Mouse (Mus musculus): ENCODE measurements around the gene Fchsd2.

Fchsd2 gene

DNA sequence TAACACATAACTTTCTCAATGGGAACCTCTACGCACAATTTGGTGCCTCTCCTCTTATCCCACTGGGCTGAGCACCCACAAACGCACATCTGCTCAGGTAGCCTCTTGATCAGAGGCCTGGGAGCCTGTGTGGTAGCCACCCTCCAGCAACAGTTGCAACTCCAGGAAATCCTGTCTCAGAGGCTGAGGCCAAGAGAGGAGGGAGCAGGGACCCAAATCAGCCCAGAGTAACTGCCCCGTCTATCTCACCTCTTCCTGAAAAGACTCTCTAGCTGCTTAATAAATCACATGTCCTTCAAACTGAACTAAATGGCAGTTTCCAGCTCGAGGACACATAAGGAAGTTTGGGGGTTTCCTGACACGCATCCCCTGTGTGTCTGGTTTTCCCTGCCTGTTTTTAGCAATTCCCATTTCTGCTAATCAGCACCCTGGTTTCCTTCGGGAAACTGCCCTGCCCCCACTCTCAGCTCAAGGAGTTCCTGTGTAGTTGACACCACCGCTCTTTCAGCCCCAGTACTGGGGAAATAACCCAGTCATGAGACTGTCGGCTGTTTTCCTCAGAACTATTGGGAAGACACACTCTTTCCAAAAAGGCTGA lies 18.4 kb upstream of the Fchsd2 start:
- no peak for DNase-seq

DNA sequence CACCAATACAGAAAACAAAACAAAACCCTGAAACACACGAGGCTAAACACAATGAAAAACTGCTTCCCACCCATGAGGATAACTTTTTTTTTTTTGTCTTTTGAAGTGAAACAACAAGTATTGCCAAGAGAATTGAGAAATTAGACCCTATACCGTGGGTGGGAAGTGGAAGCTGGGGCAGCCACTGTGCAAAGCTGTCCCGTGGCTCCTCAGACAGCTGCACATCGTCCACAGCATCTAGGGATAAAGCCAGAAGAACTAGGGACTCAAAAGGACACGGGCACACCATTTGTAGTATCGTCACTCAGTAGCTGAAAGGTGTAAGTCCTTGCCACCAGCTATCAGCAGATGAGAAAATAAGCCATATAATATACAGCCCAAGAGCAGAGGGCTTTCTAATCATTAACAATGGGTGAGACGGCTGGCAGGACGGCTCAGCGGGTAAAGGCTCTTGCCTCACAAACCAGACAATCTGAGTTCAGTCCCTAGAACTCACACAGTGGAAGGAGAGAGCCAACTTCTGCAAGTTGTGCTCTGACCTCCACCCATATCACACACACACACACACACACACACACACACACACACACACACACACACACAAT lies 9.0 kb upstream of the Fchsd2 start:
- no peak for DNase-seq

DNA sequence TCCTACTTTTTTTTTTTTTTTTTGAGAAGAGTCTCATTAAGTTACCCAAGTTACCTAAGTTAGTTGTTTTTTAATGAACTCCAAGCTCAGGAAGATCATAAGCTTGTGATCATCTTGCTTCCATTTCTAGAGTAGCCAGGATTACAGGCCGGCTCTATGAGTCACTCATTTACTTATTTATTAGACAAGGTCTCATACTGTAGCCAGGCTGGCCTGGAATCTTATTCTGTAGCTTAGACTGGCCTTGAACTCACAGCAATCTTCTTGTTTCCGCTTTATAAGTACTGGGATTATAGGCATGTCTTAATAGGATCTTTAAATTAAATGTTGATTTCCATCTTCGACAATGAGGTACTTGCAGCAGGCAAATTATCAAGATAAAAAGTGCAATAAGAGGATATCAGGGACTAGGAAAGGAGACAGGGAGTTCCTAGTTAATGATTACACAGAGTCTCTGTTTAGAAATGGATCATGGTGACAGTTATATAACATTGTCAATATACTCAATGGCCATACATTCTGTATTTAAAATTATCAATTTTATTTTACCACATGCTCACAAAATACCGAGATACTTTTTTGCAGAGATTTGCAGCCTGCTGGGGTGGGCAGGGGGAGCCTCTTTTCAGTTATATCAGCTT lies 7.7 kb upstream of the Fchsd2 start:
- no peak for DNase-seq

DNA sequence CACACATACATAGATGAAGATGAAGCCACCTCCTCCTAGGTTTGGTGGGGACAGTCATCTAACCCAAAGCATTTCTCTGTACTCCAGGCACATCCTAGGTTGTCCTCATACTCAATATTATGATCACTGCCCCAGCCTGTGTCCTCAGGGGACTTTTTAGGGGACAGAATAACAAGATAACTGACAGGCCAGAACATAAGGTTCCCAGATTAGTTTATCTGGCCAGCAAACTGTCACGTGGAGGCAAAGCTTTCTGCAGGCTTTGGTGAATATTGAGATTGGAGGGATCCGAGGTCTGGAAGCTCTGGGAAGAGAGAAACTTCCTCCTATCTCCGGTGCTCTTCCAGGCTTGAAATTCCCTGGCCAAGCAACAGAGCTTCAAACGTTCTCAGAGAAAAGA lies 6.9 kb upstream of the Fchsd2 start:
- DNase-seq: no peak

DNA sequence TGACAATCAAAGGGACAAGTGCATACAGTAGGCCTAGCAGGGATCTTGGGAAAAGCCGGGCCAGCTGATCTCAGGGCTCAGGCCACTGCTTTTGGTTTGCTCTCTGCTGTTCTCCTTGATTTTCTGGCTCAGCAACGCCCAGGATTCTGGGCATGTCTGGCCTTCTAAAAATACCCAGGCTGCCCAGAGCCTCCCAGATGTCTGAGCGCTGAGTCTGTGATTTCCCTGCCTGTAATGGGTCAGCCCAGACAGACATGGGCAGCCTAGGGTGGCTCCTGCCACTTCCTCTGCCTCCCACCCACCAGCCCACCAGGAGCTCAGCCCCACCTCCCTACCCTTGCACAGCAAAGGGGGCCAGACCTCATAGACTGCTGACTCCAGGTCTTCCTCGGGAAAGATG lies 4.0 kb upstream of the Fchsd2 start:
- DNase-seq: no peak

DNA sequence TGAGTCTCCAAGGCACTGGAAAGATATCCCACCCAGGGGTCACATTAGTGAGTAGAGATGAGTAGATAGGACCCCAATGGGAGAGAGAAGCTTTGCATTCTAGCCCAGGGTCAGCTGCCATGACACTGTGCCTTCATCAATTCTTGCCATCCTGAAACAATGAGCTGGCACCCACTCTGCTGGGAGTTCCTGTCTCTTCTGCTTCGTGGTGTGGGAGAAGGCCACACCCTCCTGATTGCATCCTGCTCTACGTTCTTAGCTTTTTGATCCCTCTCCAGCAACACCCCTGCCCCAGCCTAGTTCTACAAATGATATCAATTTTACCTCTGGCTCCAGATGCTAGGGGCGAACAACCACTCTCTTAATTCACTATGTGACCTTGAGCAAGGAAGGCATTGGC lies 3.4 kb upstream of the Fchsd2 start:
- no peak for DNase-seq

DNA sequence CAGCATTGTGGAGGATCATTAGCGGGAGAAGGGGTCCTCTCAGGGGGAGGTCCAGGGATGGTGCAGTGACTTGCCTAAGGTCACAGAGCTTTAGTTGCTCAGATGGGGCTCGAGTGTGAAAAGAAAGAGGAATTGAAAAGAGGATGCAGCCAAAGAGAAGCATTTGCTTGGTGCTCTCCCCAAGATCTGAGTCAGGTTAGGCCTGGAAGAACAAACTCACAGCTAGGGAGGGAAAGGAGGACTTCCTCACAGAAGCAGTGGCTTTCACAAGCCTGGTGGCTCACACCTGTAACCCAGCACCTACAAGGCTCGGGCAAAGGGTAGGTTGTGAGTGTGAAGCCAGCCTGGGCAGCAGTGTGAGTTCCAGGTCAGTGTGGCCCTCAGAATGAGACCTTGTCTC lies 568 bp downstream of the Fchsd2 start:
- DNase-seq: no peak

DNA sequence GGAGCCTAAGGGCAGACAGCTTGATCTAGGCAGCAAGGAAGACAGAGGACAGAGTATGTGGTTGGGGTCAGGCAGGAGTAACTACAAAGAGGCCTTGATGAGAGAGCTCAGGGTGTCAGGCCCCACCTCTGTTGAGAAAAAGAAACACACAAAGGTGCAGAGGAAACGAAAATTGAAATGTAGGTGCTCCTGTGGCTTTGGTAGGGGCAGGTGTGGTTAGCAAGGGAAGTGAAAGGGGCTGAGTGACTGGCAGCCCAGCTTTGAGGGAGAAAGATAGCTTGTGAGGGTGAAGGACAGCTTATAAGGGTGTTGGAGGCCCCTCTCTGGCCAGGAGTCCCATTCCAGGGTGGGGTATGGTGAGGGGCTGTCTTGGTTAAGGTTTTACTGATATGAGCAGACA lies 2.1 kb downstream of the Fchsd2 start:
- no peak for DNase-seq

DNA sequence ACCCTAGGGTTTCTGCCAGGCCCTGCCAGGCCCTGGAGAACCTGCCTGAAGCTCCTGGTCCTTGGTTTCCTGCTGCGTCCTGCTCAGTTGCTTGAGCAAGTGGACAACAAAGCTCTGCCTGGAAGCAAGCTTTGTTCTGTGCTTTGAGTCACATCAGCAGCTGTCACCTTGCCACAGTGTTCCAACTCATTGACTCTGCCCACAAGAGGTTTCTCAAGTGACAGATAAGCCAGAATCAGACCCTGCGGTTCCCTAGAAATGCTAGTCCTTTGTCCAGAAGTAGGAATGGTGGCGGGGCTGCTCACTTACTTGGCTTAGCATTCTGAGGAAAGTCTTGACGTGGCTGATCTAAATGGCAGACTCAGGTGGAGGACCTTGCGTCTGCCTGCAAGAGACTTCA lies 2.9 kb downstream of the Fchsd2 start:
- DNase-seq: no peak

DNA sequence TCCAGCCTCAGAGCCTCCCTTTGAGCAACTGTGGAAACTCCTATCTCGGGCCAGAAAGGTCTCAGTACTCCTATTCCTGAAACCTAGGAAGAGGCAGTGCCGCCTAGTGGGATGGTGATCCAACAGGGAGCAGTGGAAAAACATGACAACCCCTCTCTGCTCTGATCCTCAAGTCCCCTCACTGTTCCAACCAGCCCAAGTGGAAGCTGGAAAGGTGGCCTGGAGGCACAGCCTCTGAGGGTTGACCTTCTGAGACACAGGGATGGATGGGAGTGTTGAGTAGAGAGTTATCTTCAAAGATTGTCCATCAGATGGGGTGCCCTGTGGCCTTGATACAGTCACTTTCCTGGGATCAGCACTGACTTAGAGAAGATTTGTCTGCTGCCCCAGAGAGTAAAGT lies 3.9 kb downstream of the Fchsd2 start:
- no peak for DNase-seq

DNA sequence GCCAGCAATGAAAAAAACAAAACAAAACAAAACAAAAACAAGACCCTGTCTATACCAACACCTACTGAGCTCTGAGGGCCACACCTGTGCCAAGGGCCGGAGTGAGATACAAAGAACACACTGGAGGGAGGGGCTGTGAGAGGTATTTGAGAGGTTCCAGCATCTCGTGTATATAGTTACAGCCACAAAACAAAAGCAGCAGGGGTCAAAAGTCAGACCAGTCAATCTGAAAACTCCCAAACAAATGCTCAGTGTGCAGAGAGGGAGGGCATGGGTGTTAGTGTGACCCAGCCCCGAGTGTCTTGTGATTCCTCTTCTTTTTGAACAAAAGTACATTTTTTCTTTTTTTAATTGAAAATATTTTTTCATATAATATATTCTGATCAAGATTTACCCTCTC lies 4.4 kb downstream of the Fchsd2 start:
- no peak for DNase-seq

DNA sequence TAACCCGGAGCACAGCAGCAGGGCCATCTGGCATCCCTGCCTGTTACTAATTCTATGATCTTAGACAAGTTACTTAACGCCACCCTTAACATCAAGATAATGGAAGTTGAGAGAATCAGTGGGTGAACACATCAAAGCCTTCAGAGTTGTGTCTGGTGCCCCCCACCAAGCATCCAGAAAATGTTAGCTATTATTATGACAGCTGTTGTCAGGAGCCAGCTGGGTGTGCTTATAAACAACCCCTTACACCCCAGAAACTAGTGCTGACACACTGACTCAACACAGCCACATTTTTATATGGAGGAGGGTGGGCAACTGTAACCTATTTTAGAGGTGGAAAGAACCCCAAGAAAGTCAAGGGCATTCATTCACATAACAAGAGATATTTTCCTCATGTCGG lies 7.3 kb downstream of the Fchsd2 start:
- no peak for DNase-seq

DNA sequence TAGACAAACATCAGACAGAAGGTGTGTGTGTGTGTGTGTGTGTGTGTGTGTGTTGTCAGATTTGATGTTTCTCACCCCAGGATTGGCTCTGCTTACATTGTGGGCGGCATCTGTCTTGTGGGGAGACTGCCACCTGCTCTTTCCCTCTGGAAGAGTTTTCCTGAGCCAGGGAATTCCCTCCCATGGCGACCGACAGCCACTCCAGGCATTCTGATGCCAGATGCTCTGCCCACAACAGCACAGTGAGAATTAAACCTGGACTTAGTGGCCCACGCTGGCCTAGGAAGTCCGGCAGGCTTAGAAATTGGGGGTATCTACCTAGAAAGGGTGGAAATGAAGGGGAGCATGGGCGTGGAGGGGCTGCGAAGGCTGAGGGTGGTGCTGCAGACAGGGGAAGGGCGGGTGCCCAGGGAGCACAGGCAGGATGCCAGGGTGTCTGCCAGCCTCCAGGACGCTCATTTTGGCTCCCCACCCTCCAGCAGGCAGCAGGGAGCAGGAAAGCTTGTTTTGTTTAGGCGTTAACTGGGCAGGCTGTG lies 8.6 kb downstream of the Fchsd2 start:
- DNase-seq: peak; percentile 88

DNA sequence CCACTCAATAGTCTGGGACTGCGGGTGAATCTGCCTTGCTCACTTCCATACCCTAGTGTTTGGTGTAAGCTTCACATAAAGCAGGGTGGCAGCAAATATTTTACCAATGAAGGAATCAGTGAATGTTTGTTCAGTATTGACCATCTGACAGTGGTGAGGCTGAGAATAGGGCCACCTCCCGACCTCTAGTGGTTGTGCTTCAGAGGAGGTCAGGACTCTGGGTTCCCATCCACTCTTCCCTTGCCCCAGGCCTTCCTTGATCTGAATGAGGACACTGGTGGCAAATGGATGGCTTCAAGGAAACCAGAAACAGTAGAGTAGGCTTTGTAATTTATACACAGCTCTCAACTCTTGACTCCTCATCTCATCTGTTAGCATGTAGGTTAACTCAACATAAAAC lies 14.0 kb downstream of the Fchsd2 start:
- no peak for DNase-seq

DNA sequence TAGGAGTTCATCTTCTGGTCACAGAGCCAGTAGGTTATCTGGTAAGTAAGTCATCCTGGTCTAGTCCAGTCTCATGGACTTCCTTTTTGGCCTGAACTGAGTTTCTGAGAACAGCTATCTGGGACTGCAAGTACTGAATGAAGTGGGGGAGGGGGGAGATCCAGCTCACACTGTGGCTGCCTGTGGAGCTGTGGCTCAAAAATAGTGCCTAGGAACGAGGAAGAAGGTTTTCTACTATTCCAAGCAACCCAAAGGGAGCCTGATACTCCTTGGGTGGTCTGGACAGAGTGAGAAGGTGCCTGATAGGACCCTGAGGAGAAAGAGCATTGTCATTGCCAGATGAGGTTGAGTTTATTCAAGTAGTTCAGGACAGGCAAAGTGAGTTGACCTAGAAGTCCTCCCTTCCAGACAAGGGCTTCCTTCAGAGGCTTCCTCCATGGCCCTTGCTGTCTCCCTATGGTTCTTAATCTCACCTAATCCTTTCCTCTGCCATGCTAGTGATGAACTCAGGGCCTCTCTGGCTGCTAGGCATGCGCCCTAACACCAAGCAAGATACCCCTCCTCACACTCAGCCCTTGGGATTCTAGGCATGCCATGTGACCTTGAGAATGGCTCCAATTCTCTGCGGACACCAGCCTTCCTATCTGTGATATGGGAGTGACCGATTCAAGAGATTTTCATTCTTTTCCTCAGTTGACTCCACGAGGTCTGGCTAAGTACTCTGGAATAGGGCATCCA lies 14.6 kb downstream of the Fchsd2 start:
- peak; percentile 47 for DNase-seq

DNA sequence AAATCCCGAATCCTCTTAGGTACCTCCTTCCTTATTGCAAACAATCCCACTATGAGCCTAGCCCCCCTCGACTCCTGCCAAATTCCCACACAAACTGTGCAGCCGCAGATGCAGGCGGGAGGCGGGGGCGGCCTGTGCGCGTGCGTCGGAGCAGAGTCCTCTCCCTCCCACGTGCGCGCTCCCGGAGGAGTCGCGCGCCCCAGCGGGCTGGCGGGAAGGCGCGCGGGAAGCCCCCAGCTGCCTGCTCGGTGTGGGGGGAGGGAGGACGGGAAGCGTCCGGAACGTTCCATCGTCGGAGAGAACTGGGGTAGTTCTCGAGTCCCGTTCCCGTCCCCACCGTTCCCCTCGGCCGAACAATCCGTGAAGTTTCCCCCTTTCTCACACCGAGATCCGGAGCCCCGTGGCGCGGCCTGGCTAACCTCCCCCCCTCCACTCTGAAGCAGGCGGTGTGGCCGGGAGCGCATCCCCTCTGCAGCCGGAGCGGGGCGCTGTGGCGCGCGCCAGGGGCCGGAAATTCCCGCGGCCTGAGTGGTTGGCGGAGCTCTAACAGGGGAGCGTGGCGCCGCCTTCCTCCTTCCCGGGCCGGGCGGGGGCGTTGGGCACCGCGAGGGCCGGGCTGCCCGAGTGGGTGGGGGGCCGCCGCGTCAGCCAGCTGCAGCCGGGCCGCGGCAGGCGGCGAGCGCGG lies 15.4 kb downstream of the Fchsd2 start:
- DNase-seq: peak; percentile 98

DNA sequence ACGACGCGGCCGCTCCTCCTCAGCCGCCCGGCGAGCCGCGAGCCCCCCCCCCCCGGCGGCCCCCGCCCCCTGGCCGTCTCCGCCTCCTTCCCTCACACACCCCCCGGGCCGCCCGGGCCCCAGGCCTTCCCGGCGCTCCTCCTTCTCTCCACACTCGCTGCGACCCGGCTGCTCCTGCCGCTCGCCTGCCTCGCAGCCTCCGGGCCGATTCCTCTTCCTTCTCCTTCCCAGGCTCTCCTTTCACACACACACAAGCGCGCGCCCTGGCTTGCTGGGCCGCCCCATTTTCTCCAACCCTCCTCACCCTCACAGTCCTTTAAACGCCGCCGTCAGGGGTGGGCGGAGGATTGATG lies 16.0 kb downstream of the Fchsd2 start:
- DNase-seq: no peak

DNA sequence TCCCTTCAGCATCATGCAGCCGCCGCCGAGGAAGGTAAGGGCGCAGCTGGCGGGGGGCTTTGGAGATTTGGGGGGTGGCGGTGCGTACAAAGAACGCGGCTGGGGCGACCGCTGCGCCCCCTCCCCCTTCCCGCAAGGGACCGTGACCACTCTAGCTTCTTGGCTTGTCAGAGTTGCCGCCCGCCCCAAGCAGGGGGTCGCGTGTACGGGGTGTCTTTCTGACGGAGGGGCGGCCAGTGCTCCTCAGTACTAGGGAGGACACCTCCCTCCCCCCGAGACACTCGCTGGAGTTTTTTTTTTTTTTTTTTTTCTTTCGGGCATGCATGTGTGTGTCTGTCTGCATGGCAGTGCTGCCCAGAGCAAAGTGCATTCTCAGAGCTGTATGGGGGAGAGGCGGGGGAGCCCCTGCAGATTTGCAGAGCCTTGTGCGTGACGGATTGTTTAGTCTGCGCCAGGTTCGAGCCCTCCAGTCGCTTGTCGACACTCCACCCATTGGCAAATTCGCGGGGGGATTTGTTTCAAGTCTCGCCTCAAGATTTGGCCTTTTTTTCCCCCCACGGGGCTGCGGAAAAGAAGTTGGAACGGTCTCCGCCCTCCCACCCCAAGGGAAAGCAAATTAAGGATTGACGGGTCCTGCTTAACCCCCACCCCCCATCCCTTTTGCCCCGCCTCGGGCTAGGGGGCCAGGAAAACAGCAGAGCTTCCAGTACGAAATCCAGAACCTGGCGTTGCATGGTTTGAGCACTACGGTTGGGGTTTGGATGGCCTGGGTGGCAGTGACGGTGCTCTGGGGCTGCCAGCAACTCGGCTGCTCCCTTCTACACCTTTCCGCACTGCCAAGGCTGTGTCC lies 16.6 kb downstream of the Fchsd2 start:
- peak; percentile 70 for DNase-seq

DNA sequence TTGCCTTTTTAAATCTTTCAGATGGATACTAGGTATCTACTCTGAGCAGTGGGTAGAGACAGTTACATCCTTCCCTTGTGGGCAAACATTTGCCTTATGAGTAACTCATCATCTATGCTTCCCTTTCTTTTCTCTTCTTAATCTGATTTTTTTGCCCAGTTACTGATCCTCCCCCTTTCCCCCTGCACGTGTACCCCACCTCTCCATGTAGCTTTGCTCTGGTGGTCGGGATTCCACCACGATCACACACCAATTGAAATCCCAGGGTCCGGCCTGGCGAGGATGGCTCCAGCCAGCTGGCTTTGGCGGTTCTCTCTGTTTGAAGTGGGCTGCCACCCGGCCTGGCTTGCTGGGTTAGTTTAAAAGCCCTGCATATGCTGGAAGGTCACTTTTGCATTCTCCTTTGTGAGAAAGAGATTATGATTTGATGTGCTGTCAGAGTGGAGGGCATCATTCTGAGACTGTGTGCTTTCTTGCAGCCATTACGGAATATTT lies 17.2 kb downstream of the Fchsd2 start:
- peak; percentile 39 for DNase-seq

DNA sequence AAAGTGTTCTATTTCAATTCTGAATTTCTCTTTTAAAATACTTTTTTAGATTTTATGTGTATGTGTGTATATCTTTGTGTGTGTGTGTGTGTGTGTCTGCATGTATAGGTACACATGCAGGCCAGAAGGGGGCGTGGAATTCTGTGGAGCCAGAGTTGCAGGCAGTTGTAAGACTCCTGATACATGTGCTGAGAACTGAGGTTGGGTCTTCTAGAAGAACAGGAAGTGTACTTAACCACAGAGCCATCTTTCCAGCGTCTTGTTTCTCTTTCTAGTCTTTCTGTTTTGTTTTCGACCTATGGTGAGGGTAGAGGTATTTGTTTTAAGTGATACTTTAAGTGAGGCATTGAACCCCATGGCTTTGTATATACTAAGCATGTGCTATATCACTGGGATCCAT lies 20.7 kb downstream of the Fchsd2 start:
- DNase-seq: no peak

DNA sequence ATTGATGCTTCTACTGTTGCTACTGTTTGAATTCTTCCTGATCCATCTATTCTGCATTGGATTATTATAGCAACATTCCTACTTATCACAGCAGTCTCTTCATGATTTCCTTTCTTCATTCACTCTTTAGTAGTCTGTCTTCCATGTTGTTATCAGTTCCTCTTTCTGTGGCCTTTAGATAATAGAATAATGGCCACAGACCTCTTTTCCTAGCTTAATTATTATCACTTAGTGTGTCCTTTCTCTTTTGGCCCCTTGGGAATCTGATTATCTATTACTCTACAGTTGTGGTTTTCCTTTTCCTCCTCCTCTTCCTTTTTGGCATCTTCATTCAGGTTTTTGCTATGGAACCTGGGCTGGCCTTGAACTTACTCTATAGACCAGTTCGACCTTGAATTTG lies 21.7 kb downstream of the Fchsd2 start:
- no peak for DNase-seq

DNA sequence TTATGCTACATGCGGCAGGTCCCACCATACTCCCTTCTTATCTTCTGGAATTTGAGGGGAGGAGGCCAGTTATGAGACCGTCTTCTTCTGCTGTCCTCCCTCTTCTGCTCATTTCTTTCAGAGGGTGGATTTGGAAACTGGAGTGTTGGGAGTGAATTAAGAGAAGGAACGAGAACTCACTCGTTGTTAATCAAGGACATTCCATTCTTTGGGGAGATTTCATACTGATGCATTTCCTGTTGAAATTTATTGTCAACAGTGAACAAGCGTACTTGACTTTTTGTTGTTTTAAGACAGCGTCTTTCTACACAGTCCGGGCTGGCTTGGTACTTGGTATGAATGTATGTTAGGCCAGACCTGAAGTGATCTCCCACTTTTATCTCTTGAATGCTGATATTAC lies 26.7 kb downstream of the Fchsd2 start:
- DNase-seq: no peak
